Mouse (Mus musculus): ENCODE data around the gene Plagl1. TPM values are rescaled to one million over a fixed set of nuclear protein-coding genes. Genes with fewer than 3 reads are reported as not detected.
"Not testable (repeated sequence)": the region's sequence is repeated elsewhere in the genome, so short reads cannot be mapped to it uniquely, and the experiment has no call there.

The Plagl1 gene
- total RNA-seq (2021): 10 to 100 TPM in 1 of 2 experiments, 1 to 10 TPM in 1; 6.4 to 15.7 TPM
- 5.9 and 6.0 TPM in 2 replicates for polyA plus RNA-seq (2012; rRNA removed)
- long read RNA-seq: 0 reads

GRCm38 (mm10) chr10:13060021-13060668, at the start of gene Plagl1:
TSS of gene Plagl1 (plus strand) at chr10:13060504.
- DNase-seq: no peak

GRCm38 (mm10) chr10:13014026-13014425, 46.3 kb upstream of the Plagl1 start:
- no peak for DNase-seq

- DNase-seq: peak; percentile 48
Measured at GRCm38 (mm10) chr10:13016573-13016972, 43.7 kb upstream of the Plagl1 start.

GRCm38 (mm10) chr10:13018510-13018909, 41.8 kb upstream of the Plagl1 start:
- no peak for DNase-seq

- no peak for DNase-seq
Measured at GRCm38 (mm10) chr10:13019026-13019425, 41.3 kb upstream of the Plagl1 start.

- DNase-seq: no peak
Measured at GRCm38 (mm10) chr10:13022103-13022502, 38.2 kb upstream of the Plagl1 start.

- not testable (repeated sequence) for DNase-seq
Measured at GRCm38 (mm10) chr10:13023985-13024384, 36.3 kb upstream of the Plagl1 start.

- no peak for DNase-seq
Measured at GRCm38 (mm10) chr10:13027702-13028101, 32.6 kb upstream of the Plagl1 start.

- DNase-seq: no peak
Measured at GRCm38 (mm10) chr10:13028215-13028614, 32.1 kb upstream of the Plagl1 start.

GRCm38 (mm10) chr10:13029416-13029815, 30.9 kb upstream of the Plagl1 start:
- DNase-seq: no peak

- DNase-seq: no peak
Measured at GRCm38 (mm10) chr10:13035270-13035669, 25.0 kb upstream of the Plagl1 start.

- no peak for DNase-seq
Measured at GRCm38 (mm10) chr10:13039637-13040174, 20.6 kb upstream of the Plagl1 start.

GRCm38 (mm10) chr10:13044659-13045058, 15.6 kb upstream of the Plagl1 start:
- no peak for DNase-seq

GRCm38 (mm10) chr10:13047816-13048215, 12.5 kb upstream of the Plagl1 start:
- DNase-seq: no peak

GRCm38 (mm10) chr10:13056863-13057381, 3.4 kb upstream of the Plagl1 start:
- DNase-seq: no peak

- no peak for DNase-seq
Measured at GRCm38 (mm10) chr10:13060821-13061671, 742 bp downstream of the Plagl1 start.

- no peak for DNase-seq
Measured at GRCm38 (mm10) chr10:13062373-13062772, 2.1 kb downstream of the Plagl1 start.

GRCm38 (mm10) chr10:13063457-13063856, 3.2 kb downstream of the Plagl1 start:
- DNase-seq: no peak

- no peak for DNase-seq
Measured at GRCm38 (mm10) chr10:13065129-13065752, 4.9 kb downstream of the Plagl1 start.

GRCm38 (mm10) chr10:13071031-13071430, 10.7 kb downstream of the Plagl1 start:
- no peak for DNase-seq

GRCm38 (mm10) chr10:13076807-13077532, 16.7 kb downstream of the Plagl1 start:
- DNase-seq: no peak

GRCm38 (mm10) chr10:13082459-13082858, 22.2 kb downstream of the Plagl1 start:
- no peak for DNase-seq
